Mouse (Mus musculus) right cerebral cortex, adult 2 months (tissue): ENCODE measurements around the gene Mfsd4b2.
"Not testable (repeated sequence)": the region's sequence is repeated elsewhere in the genome, so short reads cannot be mapped to it uniquely, and the experiment has no call there.

Experiments
- DNase-seq, 2 experiments: peaks; one replicate each; pipeline ENCODE4 v3.0.0; 2021 to 2022; ENCODE audit warnings: low spot score in 2 of 2

The Mfsd4b2 gene

DNA sequence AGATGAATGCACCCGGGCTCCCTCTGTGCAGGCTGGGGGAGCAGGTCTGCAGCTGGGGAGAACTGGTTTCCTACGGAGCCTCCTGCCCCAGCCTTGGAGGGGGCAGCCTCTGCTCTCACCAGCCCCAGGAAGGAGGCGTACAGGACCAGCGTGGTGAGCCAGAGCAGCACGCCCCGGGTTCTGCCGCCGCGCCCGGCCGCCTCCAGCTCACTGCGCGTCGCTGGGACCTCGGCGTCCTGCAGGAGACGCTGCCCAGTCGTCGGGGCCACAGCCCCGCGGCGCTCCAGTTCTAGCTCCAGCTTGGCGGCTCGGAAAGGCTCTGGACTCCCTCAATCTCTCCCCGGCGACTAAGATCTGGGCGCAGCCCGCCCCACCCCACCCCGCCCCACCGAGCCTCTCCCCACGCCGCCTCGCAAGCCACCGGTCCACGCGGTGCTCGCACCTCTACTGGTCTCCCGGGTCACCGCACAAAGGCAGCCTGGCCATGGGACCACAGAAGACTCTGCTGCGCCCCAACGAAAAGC lies at the start of gene Mfsd4b2:
Mfsd4b2 (minus strand) TSS at position 308 of the 524 bp plus-strand sequence.
- DNase-seq, result no peak

DNA sequence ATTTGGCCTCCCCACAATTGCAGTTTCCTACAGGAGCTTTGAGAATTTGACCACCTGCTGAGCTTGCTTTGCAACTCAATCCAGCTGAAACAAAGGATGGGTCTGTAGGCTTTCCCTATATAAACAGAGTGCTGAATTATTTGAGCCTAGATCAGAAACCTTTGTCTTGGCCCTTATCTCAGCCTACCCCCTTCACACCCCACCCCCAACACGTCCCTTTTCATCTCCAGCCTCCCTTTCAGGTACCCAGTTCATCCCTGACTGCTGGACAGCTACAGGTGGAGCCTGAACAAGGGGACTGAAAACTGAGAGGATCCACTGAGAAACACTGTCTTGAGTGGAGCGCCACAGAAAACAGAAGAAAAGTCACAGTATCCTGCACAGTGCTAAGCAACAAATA lies 49.0 kb upstream of the Mfsd4b2 start:
- DNase-seq, result no peak

DNA sequence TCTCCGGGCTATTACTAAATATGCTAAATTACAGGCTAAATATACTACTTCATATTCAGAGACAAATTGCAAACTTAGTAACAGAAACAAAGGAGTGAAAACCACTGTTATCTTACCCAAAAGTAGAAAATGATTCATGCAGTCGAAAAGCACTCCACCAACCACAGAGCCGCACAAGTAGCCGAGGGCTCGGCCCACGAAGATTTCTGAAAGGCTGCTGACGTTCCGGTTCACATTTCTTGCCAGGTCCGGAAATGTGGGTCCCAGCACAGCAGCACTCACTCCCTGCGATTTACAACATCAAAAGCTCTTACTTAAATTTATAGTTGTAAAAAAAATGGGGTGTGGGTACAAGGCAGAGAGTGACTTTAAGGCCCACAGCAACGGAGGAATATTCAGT lies 48.3 kb upstream of the Mfsd4b2 start:
- peak; percentile 8 to 14 for DNase-seq

DNA sequence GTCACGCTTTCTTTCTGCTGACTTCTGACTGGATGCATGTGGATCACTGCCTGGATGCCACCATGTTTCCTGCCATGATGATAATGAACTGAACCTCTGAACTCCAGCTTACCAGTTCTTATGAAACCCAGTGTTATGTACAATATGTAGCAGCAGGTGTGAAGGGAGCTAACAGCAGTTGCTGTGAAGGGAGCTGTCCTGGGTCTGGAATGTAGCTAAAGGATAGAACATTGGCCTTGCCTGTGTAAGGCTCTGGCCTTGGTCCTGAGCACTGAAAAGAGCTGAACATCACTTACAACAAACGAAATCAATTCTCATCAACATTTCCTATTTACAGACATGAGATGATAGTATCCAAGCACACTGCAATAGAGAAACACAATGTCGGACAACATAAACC lies 40.8 kb upstream of the Mfsd4b2 start:
- DNase-seq, result no peak

DNA sequence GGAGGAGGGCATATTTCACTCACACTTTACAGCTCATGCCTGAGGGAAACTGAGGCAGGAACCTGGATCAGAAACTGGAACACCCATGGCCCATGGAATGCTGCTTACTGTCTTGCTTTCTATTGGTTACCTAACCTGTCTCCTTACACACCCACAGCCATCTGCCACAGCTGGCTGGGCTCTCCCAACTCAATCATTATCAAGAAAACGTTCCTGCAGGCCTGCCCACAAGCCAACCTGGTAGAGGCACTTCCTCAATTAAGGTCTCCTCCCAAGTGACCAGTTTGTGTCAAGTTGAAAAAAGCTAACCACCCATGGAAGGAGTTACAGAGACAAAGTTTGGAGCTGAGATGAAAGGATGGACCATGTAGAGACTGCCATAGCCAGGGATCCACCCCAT lies 35.2 kb upstream of the Mfsd4b2 start:
- no peak for DNase-seq

GRCm38 (mm10) chr10:39960441-39960822 lies 33.7 kb upstream of the Mfsd4b2 start:
- no peak for DNase-seq

- peak; percentile 89 to 92 for DNase-seq
These were observed 33.2 kb upstream of the Mfsd4b2 start, which contains the start of gene Mfsd4b3 for GRCm38 (mm10) chr10:39959761-39960440. Mfsd4b3 (minus strand) TSS chr10:39960153.

DNA sequence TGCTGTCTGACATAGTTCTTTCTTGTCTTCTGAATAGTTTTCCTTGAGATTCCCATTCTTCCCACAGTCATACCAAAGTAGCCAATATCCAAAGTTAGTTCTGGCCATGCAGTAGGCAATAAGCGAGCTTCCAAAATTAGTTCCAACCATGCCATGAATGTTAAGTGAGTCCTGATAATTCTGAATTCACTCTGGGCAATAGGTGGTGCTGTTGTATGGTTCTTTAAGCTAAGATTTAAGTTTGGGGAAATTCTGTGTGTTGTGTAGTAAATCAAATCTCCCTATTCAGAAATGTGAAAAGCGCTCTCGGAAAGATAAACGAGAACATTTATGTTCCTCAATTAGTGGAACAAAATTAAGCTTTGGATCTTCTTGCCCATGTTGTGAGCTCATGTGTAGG lies 31.5 kb upstream of the Mfsd4b2 start:
- DNase-seq, result no peak

DNA sequence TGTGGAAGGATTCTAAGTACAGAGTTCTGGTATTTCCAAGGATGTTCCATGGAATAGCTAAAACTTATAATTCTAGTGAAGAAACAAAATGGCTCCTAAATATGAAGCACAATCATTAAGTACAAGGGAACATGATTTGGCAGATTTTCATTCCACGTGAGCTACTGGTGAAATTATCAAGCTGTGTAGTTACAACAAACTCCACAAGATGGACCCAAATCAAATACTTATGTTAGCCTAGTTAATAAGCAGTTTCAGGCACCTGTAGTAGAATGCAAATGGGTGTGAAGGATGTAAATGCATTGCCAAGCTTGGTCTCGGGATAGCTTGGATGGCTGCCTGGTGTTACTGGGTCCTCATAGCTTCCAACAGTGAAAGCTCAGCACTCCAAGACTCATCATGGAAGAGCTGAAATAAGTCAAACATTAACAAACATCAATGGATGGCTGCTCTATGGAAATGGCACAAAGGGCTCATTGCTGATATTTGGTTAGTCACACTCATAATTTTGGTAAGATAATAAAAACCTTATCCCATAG lies 29.7 kb upstream of the Mfsd4b2 start:
- DNase-seq, result no peak

DNA sequence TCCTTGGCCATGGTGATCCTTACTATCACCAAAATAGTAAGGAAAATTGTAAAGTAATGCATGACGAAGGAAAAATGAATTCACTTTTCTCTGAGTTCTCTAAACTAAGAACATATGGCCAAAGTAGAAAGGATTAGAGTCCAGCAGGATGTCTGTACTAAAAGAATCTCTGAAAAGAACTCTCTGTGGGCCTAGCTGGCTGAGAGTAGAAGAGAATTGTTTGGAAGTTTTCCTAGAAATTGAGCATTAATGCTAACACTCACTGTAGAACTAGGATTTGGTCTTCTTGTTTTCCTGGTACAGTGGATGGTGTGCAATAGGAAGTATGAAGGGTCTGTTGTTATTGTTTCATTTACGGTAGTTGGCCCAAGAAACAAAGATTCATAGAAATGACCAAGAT lies 28.4 kb upstream of the Mfsd4b2 start:
- no peak for DNase-seq

- no peak for DNase-seq
These were observed 22.7 kb upstream of the Mfsd4b2 start for GRCm38 (mm10) chr10:39949377-39949954.

- not testable (repeated sequence) for DNase-seq
These were observed 20.5 kb upstream of the Mfsd4b2 start for GRCm38 (mm10) chr10:39947195-39947594.

DNA sequence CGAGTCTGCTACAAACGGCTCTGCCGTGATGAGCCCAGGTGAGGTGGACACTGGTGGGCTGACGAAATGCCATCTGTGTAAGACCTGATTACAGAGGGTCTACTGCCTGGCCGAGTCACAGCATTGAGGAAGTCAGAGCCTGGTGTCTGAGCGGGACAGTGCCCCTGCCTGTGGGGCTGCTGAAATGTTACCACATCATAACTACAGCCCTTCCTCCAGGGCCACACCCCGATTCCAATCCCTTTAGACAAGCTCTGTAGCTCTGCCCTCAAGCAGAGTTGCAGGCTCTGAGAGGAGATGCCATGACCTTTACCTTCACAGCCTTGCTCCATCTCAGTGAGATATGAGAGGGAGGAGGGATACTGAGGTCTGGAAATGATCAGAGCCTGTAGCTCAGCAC lies 9.8 kb upstream of the Mfsd4b2 start:
- no peak for DNase-seq

- not testable (repeated sequence) for DNase-seq
These were observed 2.2 kb downstream of the Mfsd4b2 start for GRCm38 (mm10) chr10:39924556-39924955.

- DNase-seq, result no peak
These were observed 14.1 kb downstream of the Mfsd4b2 start for GRCm38 (mm10) chr10:39912616-39913015.

- no peak for DNase-seq
These were observed 17.8 kb downstream of the Mfsd4b2 start for GRCm38 (mm10) chr10:39908768-39909441.

GRCm38 (mm10) chr10:39906799-39907658 lies 19.7 kb downstream of the Mfsd4b2 start:
- no peak for DNase-seq

- no peak for DNase-seq
These were observed 22.5 kb downstream of the Mfsd4b2 start for GRCm38 (mm10) chr10:39904191-39904590.

GRCm38 (mm10) chr10:39898874-39899371 lies 27.8 kb downstream of the Mfsd4b2 start, which contains the start of gene Mfsd4b4:
Mfsd4b4 (minus strand) TSS chr10:39899238.
- DNase-seq, result peak; percentile 86 to 87

DNA sequence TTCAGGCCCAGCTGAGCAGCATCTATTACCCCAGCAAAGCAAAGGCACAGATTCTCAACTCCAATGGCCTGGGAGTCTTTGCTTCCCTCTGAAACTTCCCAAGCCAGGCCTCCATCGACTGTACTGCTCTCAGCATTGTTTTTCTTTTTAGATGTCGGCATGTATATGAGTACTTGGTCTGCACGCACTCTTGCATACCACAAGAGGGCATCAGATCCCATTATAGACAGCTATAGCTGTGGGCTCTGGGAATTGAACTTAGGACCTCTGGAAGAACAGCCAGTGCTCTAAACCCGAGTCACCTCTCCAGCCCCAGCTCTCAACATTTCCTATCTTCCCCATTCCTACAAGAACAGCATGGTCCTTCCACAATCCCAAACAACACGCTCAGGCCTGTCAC lies 30.2 kb downstream of the Mfsd4b2 start:
- no peak for DNase-seq
